Mouse (Mus musculus) midbrain, embryonic 14.5 days (tissue): Measurements from ENCODE around the gene Cdk19. TPM values are rescaled to one million over a fixed set of nuclear protein-coding genes. Genes with fewer than 3 reads are reported as not detected.

ENCODE experiments used
- ATAC-seq: fragments of 200-750 bp; cut with Nextera tagmentation; 2 replicates; pipeline ENCODE4 v1.8.0; 2017; ENCODE audit warnings: moderate number of reproducible peaks, moderate library complexity; ENCODE audit not compliant: low FRiP score, low TSS enrichment
- DNase-seq: peaks from one replicate; pipeline ENCODE4 v3.0.0-alpha.2; 2015
- H3K27ac ChIP-seq: fragments of 300-500 bp; sonication (generic); replicated peaks from 2 replicates; pipeline ENCODE4 v1.5.1; 2014; ENCODE audit warnings: mild to moderate bottlenecking, low read depth, low read length, moderate library complexity
- H3K27me3 ChIP-seq: fragments of 300-500 bp; sonication (generic); 2 replicates; pipeline ENCODE4 v1.6.1; 2014; ENCODE audit warnings: low read length, control low read depth, mixed read lengths; ENCODE audit not compliant: control insufficient read depth, insufficient read depth
- H3K36me3 ChIP-seq: fragments of 300-500 bp; sonication (generic); 2 replicates; pipeline ENCODE4 v1.6.1; 2014; ENCODE audit warnings: low read length, control low read depth; ENCODE audit not compliant: control insufficient read depth, insufficient read depth
- H3K4me1 ChIP-seq: fragments of 300-500 bp; sonication (generic); 2 replicates; pipeline ENCODE4 v1.6.1; 2014; ENCODE audit warnings: mild to moderate bottlenecking, antibody characterized with exemption, low read length, control low read depth; ENCODE audit not compliant: control insufficient read depth, insufficient read depth
- H3K4me2 ChIP-seq: fragments of 300-500 bp; sonication (generic); 2 replicates; pipeline ENCODE4 v1.6.1; 2014; ENCODE audit warnings: mild to moderate bottlenecking, low read length, moderate library complexity
- H3K4me3 ChIP-seq: fragments of 300-500 bp; sonication (generic); replicated peaks from 2 replicates; pipeline ENCODE4 v1.5.1; 2014; ENCODE audit warnings: low read depth, low read length
- H3K9ac ChIP-seq: fragments of 300-500 bp; sonication (generic); replicated peaks from 2 replicates; pipeline ENCODE4 v1.6.1; 2014; ENCODE audit warnings: mild to moderate bottlenecking, low read length, moderate library complexity
- H3K9me3 ChIP-seq: fragments of 300-500 bp; sonication (generic); 2 replicates; pipeline ENCODE4 v1.6.1; 2016; ENCODE audit warnings: low read length, control low read depth, mixed read lengths; ENCODE audit not compliant: control insufficient read depth
- WGBS: fragments of 180-500 bp; shearing (Covaris S2); extraction: QIAGEN DNeasy Blood & Tissue Kit; methylation state at CpG from one replicate; pipeline ENCODE4 v1.1.7; 2014; 5-methylcytosine and 5-hydroxymethylcytosine counted together
- polyA plus RNA-seq: library from polyadenylated mRNA; unstranded; fragments of >200 nt; fragmentation: Nextera tagmentation; extraction: Ambion mirVana; gene quantifications from 2 replicates; pipeline ENCODE4 v1.2.1, GENCODE M21; 2014

Gene Cdk19
- polyA plus RNA-seq, 1 experiment from 2014 or later: 13.1 TPM

- H3K36me3 ChIP-seq: no peaks in the 10 kb centered on the region
- 60% methylated on average over 6 of the region's 6 CpGs for WGBS
- no peak for ATAC-seq
- H3K9me3 ChIP-seq: no peaks in the 10 kb centered on the region
- H3K27me3 ChIP-seq: no peaks in the 10 kb centered on the region
- H3K4me2 ChIP-seq: no peak overlapping the region
- no peaks in the 10 kb centered on the region for H3K4me1 ChIP-seq
- no peak overlapping the region for H3K9ac ChIP-seq
- no peak overlapping the region for H3K27ac ChIP-seq
- no peak for DNase-seq
- H3K4me3 ChIP-seq: no peak overlapping the region
These were observed 29.3 kb upstream of the Cdk19 start for GRCm38 (mm10) chr10:40309884-40310635.

- Histone ChIP-seq H3K27me3 (no peaks in the 10 kb centered on the region), H3K4me3 (no peak overlapping the region), H3K27ac (no peak overlapping the region), H3K4me2 (no peak overlapping the region), H3K4me1 (no peaks in the 10 kb centered on the region), H3K9me3 (no peaks in the 10 kb centered on the region), H3K9ac (no peak overlapping the region), H3K36me3 (no peaks in the 10 kb centered on the region)
- ATAC-seq (no peak), DNase-seq (no peak)
- WGBS: 92% methylated on average over 4 of the region's 4 CpGs
These were observed 26.6 kb upstream of the Cdk19 start for GRCm38 (mm10) chr10:40312781-40313180.

- Histone ChIP-seq H3K36me3 (no peaks in the 10 kb centered on the region), H3K27ac (no peak overlapping the region), H3K9me3 (no peaks in the 10 kb centered on the region), H3K4me2 (no peak overlapping the region), H3K4me1 (no peaks in the 10 kb centered on the region), H3K9ac (no peak overlapping the region), H3K27me3 (no peaks in the 10 kb centered on the region), H3K4me3 (no peak overlapping the region)
- 68% methylated on average over 7 of the region's 7 CpGs for WGBS
- ATAC-seq: no peak
- no peak for DNase-seq
These were observed 22.4 kb upstream of the Cdk19 start for GRCm38 (mm10) chr10:40316841-40317585.

- 92% methylated on average over 10 of the region's 10 CpGs for WGBS
- no peak overlapping the region for H3K9ac ChIP-seq
- ATAC-seq (no peak), DNase-seq (no peak)
- no peak overlapping the region for H3K4me3 ChIP-seq
- H3K9me3 ChIP-seq: no peaks in the 10 kb centered on the region
- H3K4me2 ChIP-seq: no peak overlapping the region
- H3K36me3 ChIP-seq: no peaks in the 10 kb centered on the region
- no peaks in the 10 kb centered on the region for H3K4me1 ChIP-seq
- no peak overlapping the region for H3K27ac ChIP-seq
- H3K27me3 ChIP-seq: no peaks in the 10 kb centered on the region
These were observed 19.1 kb upstream of the Cdk19 start for GRCm38 (mm10) chr10:40320306-40320705.

GRCm38 (mm10) chr10:40328004-40328551, 11.3 kb upstream of the Cdk19 start:
- H3K4me3 ChIP-seq: no peak overlapping the region
- no peaks in the 10 kb centered on the region for H3K27me3 ChIP-seq
- H3K27ac ChIP-seq: no peak overlapping the region
- no peaks in the 10 kb centered on the region for H3K36me3 ChIP-seq
- H3K4me1 ChIP-seq: no peaks in the 10 kb centered on the region
- ATAC-seq (no peak), DNase-seq (no peak)
- WGBS: 85% methylated on average over 9 of the region's 9 CpGs
- no peaks in the 10 kb centered on the region for H3K9me3 ChIP-seq
- H3K9ac ChIP-seq: no peak overlapping the region
- no peak overlapping the region for H3K4me2 ChIP-seq

- Histone ChIP-seq H3K27ac (no peak overlapping the region), H3K9ac (no peak overlapping the region), H3K4me3 (no peak overlapping the region), H3K4me1 (no peaks in the 10 kb centered on the region), H3K27me3 (no peaks in the 10 kb centered on the region), H3K4me2 (no peak overlapping the region), H3K36me3 (no peaks in the 10 kb centered on the region), H3K9me3 (no peaks in the 10 kb centered on the region)
- WGBS: 87% methylated on average over 1 of the region's 1 CpGs
- ATAC-seq (no peak), DNase-seq (no peak)
These were observed 9.1 kb upstream of the Cdk19 start for GRCm38 (mm10) chr10:40330262-40330661.

GRCm38 (mm10) chr10:40332864-40333263, 6.5 kb upstream of the Cdk19 start:
- 70% methylated on average over 6 of the region's 6 CpGs for WGBS
- Histone ChIP-seq H3K9me3 (no peaks in the 10 kb centered on the region; the same call in 1 of the 2 replicates), H3K4me2 (no peak overlapping the region), H3K4me3 (no peak overlapping the region), H3K9ac (no peak overlapping the region), H3K36me3 (no peaks in the 10 kb centered on the region), H3K27ac (no peak overlapping the region), H3K27me3 (no peaks in the 10 kb centered on the region), H3K4me1 (no peaks in the 10 kb centered on the region)
- ATAC-seq: no peak
- DNase-seq: no peak

GRCm38 (mm10) chr10:40342036-40342435, 2.7 kb downstream of the Cdk19 start:
- ATAC-seq: no peak
- Histone ChIP-seq H3K36me3 (no peaks in the 10 kb centered on the region), H3K4me3 (no peak overlapping the region), H3K9ac (no peak overlapping the region), H3K4me1 (no peaks in the 10 kb centered on the region), H3K4me2 (no peak overlapping the region), H3K27ac (no peak overlapping the region), H3K9me3 (no peaks in the 10 kb centered on the region; the same call in 1 of the 2 replicates), H3K27me3 (no peaks in the 10 kb centered on the region)
- 75% methylated on average over 4 of the region's 4 CpGs for WGBS
- no peak for DNase-seq
